Mouse (Mus musculus): ENCODE measurements at regions not wholly inside any gene's neighbourhood (a gene's known extent, or its start where the extent isn't known, plus 50 kb on each side); places are given as distances from the start of the nearest gene placed in this dataset.

DNA sequence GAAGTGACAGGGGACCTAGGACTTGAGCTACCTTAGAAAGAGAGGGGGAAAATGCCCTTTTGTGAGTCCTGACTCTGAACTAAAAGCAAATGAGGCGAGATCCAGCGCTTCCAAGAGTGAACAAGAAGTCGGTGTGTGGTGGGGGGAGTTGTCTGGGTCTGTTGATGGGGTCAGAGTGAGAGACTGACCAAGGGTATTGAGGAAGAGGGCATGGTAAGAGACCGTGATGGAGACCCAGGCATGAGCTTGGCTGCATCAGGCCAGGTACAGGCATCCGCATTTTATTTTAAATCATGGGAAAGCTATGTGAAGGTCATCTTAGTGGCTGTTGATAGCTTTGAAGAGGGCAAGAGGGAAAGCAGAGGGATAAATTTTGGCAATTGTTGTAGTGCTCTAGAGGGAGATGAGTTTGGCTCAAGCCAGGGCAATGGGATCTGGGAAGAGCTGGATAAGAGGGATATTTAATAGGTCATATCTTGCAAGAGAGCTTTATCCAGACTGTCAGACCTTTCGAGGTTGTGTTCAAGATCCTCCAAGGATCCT, 94.7 kb upstream of the Slc38a2 start:
- no peak for TF ChIP-seq MAFK (IDR thresholded peaks at IDR 0.05; ENCODE audit: insufficient replicate concordance, low read length)
- TF ChIP-seq PAX5 (IDR thresholded peaks at IDR 0.05; ENCODE audit: low read length) = no peak
- TF ChIP-seq E2F4 (IDR thresholded peaks at IDR 0.05; ENCODE audit: insufficient replicate concordance, low read depth, low read length) = no peak
- TF ChIP-seq MAX (IDR thresholded peaks at IDR 0.05; ENCODE audit: low read length) = no peak
- TF ChIP-seq MEF2A (IDR thresholded peaks at IDR 0.05; ENCODE audit: borderline replicate concordance, low read depth, low read length) = no peak
- TF ChIP-seq CHD1 (IDR thresholded peaks at IDR 0.05; ENCODE audit: low read depth, low read length) = no peak
- TF ChIP-seq MAZ (IDR thresholded peaks at IDR 0.05; ENCODE audit: low read depth, low read length) = no peak
- TF ChIP-seq ELF1 (IDR thresholded peaks at IDR 0.05; ENCODE audit: low read depth, low read length) = no peak
- TF ChIP-seq BHLHE40 (IDR thresholded peaks at IDR 0.05; ENCODE audit: low read depth, low read length) = no peak
- TF ChIP-seq POLR2A (IDR thresholded peaks at IDR 0.05; ENCODE audit: low read depth, low read length) = no peak
- no peak for TF ChIP-seq ZKSCAN1 (IDR thresholded peaks at IDR 0.05; ENCODE audit: borderline replicate concordance, low read depth, low read length)
- no peak for TF ChIP-seq HCFC1 (IDR thresholded peaks at IDR 0.05; ENCODE audit: low read depth, low read length)
- TF ChIP-seq CHD2 (IDR thresholded peaks at IDR 0.05; ENCODE audit: low read length) = no peak
- no peak for TF ChIP-seq TBP (conservative IDR thresholded peaks at IDR 0.05; ENCODE audit: low read depth, low read length)
- TF ChIP-seq UBTF (IDR thresholded peaks at IDR 0.05; ENCODE audit: low read depth, low read length) = no peak
- TF ChIP-seq IRF4 (IDR thresholded peaks at IDR 0.05; ENCODE audit: low read depth, low read length) = no peak
- no peak for TF ChIP-seq SIN3A (IDR thresholded peaks at IDR 0.05; ENCODE audit: low read length)
- no peaks in the 10 kb centered on the region for H3K36me3 ChIP-seq (replicated peaks in 1 of 2; ENCODE audit: control insufficient read depth in 1 of 2, insufficient read depth in 1 of 2, low read length in 1 of 2)
- no peaks in the 10 kb centered on the region for H3K79me2 ChIP-seq (replicated peaks; ENCODE audit: control insufficient read depth, extremely low read depth, insufficient read depth, poor library complexity, severe bottlenecking)
- H3K27me3 ChIP-seq (replicated peaks) = no peaks in the 10 kb centered on the region
- H3K9ac ChIP-seq (ENCODE audit: insufficient read depth, low read depth) = no peak overlapping the region
- in situ Hi-C loops (cut with MboI; ENCODE audit: low pct_ligation_motif_present, low pct_unique_long_range_greater_than_20kb, low sequenced_read_pairs) = no loop called here
- no peak for DNase-seq (ENCODE audit: extremely low read depth)
- H3K4me3 ChIP-seq (replicated peaks in 1 of 3; ENCODE audit: low read depth in 2 of 3, low read length in 2 of 3, poor library complexity in 1 of 3) = no peak overlapping the region
- no peaks in the 10 kb centered on the region for H3K4me1 ChIP-seq (ENCODE audit: control insufficient read depth in 1 of 2, insufficient read depth in 2 of 2)
- H3K9me3 ChIP-seq (replicated peaks; ENCODE audit: low read length) = no peaks in the 10 kb centered on the region
- no peak overlapping the region for H3K27ac ChIP-seq (ENCODE audit: insufficient read depth, low read depth)
- dilution Hi-C loops (cut with MboI; ENCODE audit: extremely low pct_ligation_motif_present, extremely low pct_unique_long_range_greater_than_20kb, low sequenced_read_pairs) = no loop called here
- no peak overlapping the region for H3K4me2 ChIP-seq (ENCODE audit: insufficient read depth, low read depth, poor library complexity, severe bottlenecking)

DNA sequence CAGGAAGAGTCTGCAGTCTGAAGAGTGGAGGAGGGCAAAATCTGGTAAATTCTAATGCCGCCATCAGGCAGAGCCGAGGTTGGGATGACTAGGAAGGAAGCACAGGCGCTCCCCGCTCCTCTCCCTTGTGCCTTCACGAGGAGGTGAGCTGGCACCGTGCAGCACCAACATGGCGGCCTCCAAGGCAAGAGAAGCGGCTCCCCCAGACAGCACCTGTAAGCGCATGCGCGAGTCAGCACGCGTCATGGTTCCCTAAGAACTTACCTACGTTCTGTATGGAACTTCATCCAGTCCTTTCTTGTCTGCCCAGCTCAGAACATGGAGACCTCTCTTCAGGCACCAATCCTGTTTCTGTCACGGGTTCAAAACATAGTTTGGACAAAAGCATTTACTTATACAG, 93.7 kb upstream of the Slc38a2 start:
- dilution Hi-C loops (cut with MboI; ENCODE audit: extremely low pct_ligation_motif_present, extremely low pct_unique_long_range_greater_than_20kb, low sequenced_read_pairs) = no loop called here

More for the DNA sequence above, 93.7 kb upstream of the Slc38a2 start:
- TF ChIP-seq MAFK (IDR thresholded peaks at IDR 0.05; ENCODE audit: insufficient replicate concordance, low read length) = no peak
- no peak for TF ChIP-seq E2F4 (IDR thresholded peaks at IDR 0.05; ENCODE audit: insufficient replicate concordance, low read depth, low read length)
- no peak for TF ChIP-seq GABPA (IDR thresholded peaks at IDR 0.05; ENCODE audit: insufficient replicate concordance, low read depth, low read length)
- H3K4me2 ChIP-seq (ENCODE audit: insufficient read depth, low read depth, poor library complexity, severe bottlenecking) = no peak overlapping the region
- H3K9ac ChIP-seq (ENCODE audit: insufficient read depth, low read depth) = no peak overlapping the region
- DNase-seq (ENCODE audit: extremely low read depth) = no peak
- H3K4me1 ChIP-seq (ENCODE audit: control insufficient read depth in 1 of 2, insufficient read depth in 2 of 2) = no peaks in the 10 kb centered on the region
- H3K27me3 ChIP-seq (replicated peaks) = no peaks in the 10 kb centered on the region
- H3K4me3 ChIP-seq (replicated peaks in 1 of 3; ENCODE audit: low read depth in 2 of 3, low read length in 2 of 3, poor library complexity in 1 of 3) = no peak overlapping the region
- no peaks in the 10 kb centered on the region for H3K36me3 ChIP-seq (replicated peaks in 1 of 2; ENCODE audit: control insufficient read depth in 1 of 2, insufficient read depth in 1 of 2, low read length in 1 of 2)
- no peaks in the 10 kb centered on the region for H3K9me3 ChIP-seq (replicated peaks; ENCODE audit: low read length)
- H3K79me2 ChIP-seq (replicated peaks; ENCODE audit: control insufficient read depth, extremely low read depth, insufficient read depth, poor library complexity, severe bottlenecking) = no peaks in the 10 kb centered on the region
- H3K27ac ChIP-seq (ENCODE audit: insufficient read depth, low read depth) = no peak overlapping the region
- in situ Hi-C loops (cut with MboI; ENCODE audit: low pct_ligation_motif_present, low pct_unique_long_range_greater_than_20kb, low sequenced_read_pairs) = no loop called here
